Mouse (Mus musculus): ENCODE data around the gene Olfr91. TPM values are rescaled to one million over a fixed set of nuclear protein-coding genes. Genes with fewer than 3 reads are reported as not detected.

The Olfr91 gene
- polyA plus RNA-seq, 1 experiment from 2014 or later = not detected

GRCm38 (mm10) chr17:37046312-37047112, 51.6 kb downstream of the Olfr91 start:
- Histone ChIP-seq H3K9ac (replicated peaks; ENCODE audit: low read length) (peak overlapping the region; percentile 89), H3K36me3 (replicated peaks; ENCODE audit: control insufficient read depth, insufficient read depth, low read depth, low read length) (no peaks in the 10 kb centered on the region), H3K4me2 (ENCODE audit: low read depth, low read length) (peak overlapping the region; percentile 87), H3K4me3 (ENCODE audit: low read depth, low read length) (peak overlapping the region; percentile 88), H3K27ac (replicated peaks; ENCODE audit: low read depth, low read length) (peak overlapping the region; percentile 76), H3K9me3 (replicated peaks; ENCODE audit: control insufficient read depth, low read length) (no peaks in the 10 kb centered on the region), H3K4me1 (ENCODE audit: control insufficient read depth, insufficient read depth, low read length) (peaks cover 4% of the 10 kb centered on the region; the same call in 1 of the 2 replicates), H3K27me3 (ENCODE audit: control insufficient read depth, insufficient read depth, low read length) (no peaks in the 10 kb centered on the region)
- ATAC-seq (replicated peaks; ENCODE audit: insufficient number of reproducible peaks, low FRiP score, low TSS enrichment, low read depth) (peak; percentile 60), DNase-seq (ENCODE audit: low spot score) (peak; percentile 72)
- WGBS = 0% methylated on average over 43 of the region's 58 CpGs

- peak within 1 kb of the TSS; percentile 88 for H3K4me3 ChIP-seq (ENCODE audit: low read depth, low read length)
Observed at GRCm38 (mm10) chr17:37045611-37046311, 52.3 kb downstream of the Olfr91 start, which contains the start of gene Gabbr1. Gabbr1 (plus strand) TSS chr17:37045966.

GRCm38 (mm10) chr17:37044651-37045244, 53.3 kb downstream of the Olfr91 start:
- WGBS = 77% methylated on average over 7 of the region's 7 CpGs
- Histone ChIP-seq H3K27ac (replicated peaks; ENCODE audit: low read depth, low read length) (no peak overlapping the region), H3K4me3 (ENCODE audit: low read depth, low read length) (peak overlapping the region; percentile 88), H3K36me3 (replicated peaks; ENCODE audit: control insufficient read depth, insufficient read depth, low read depth, low read length) (no peaks in the 10 kb centered on the region), H3K4me2 (ENCODE audit: low read depth, low read length) (peak overlapping the region; percentile 87; the same call in 1 of the 2 replicates), H3K9me3 (replicated peaks; ENCODE audit: control insufficient read depth, low read length) (no peaks in the 10 kb centered on the region), H3K27me3 (ENCODE audit: control insufficient read depth, insufficient read depth, low read length) (no peaks in the 10 kb centered on the region), H3K9ac (replicated peaks; ENCODE audit: low read length) (peak overlapping the region; percentile 89; the same call in 1 of the 2 replicates), H3K4me1 (ENCODE audit: control insufficient read depth, insufficient read depth, low read length) (peaks cover 4% of the 10 kb centered on the region; the same call in 1 of the 2 replicates)
- DNase-seq (ENCODE audit: low spot score) (no peak), ATAC-seq (replicated peaks; ENCODE audit: insufficient number of reproducible peaks, low FRiP score, low TSS enrichment, low read depth) (no peak)

More at GRCm38 (mm10) chr17:37045611-37046311, 52.3 kb downstream of the Olfr91 start, which contains the start of gene Gabbr1:
- ATAC-seq (replicated peaks; ENCODE audit: insufficient number of reproducible peaks, low FRiP score, low TSS enrichment, low read depth) = peak; percentile 85
- Histone ChIP-seq H3K9ac (replicated peaks; ENCODE audit: low read length) (peak within 1 kb of the TSS; percentile 89), H3K36me3 (replicated peaks; ENCODE audit: control insufficient read depth, insufficient read depth, low read depth, low read length) (no peaks in the 10 kb centered on the region), H3K9me3 (replicated peaks; ENCODE audit: control insufficient read depth, low read length) (no peaks in the 10 kb centered on the region), H3K27ac (replicated peaks; ENCODE audit: low read depth, low read length) (peak within 1 kb of the TSS; percentile 76), H3K4me2 (ENCODE audit: low read depth, low read length) (peak within 1 kb of the TSS; percentile 87), H3K27me3 (ENCODE audit: control insufficient read depth, insufficient read depth, low read length) (no peaks in the 10 kb centered on the region), H3K4me1 (ENCODE audit: control insufficient read depth, insufficient read depth, low read length) (peaks cover 4% of the 10 kb centered on the region; the same call in 1 of the 2 replicates)
- DNase-seq (ENCODE audit: low spot score) = peak; percentile 92
- WGBS = 2% methylated on average over 42 of the region's 55 CpGs

Other genes starting within 250 kb of the Olfr91 start
- 0.25 and 0.39 TPM in 2 replicates for gene Trim15, start 231.1 kb downstream of the Olfr91 start, polyA plus RNA-seq (2014; fragmentation: Nextera tagmentation; extraction: Ambion mirVana)
- 5.9 and 7.4 TPM in 2 replicates for gene Trim10, start 228.7 kb downstream of the Olfr91 start, polyA plus RNA-seq (2014; fragmentation: Nextera tagmentation; extraction: Ambion mirVana)
- not detected in 2 replicates for gene Trim40, start 208.2 kb downstream of the Olfr91 start, polyA plus RNA-seq (2014; fragmentation: Nextera tagmentation; extraction: Ambion mirVana)
- not detected in 2 replicates for gene Trim31, start 200.2 kb downstream of the Olfr91 start, polyA plus RNA-seq (2014; fragmentation: Nextera tagmentation; extraction: Ambion mirVana)
- gene Rnf39, start 155.4 kb downstream of the Olfr91 start, polyA plus RNA-seq (2014; fragmentation: Nextera tagmentation; extraction: Ambion mirVana) = 0.13 TPM in 1 of 2 replicates, not detected in the other
- 136 and 152 TPM in 2 replicates for gene Ppp1r11, start 146.5 kb downstream of the Olfr91 start, polyA plus RNA-seq (2014; fragmentation: Nextera tagmentation; extraction: Ambion mirVana)
- 96.7 and 104 TPM in 2 replicates for gene Znrd1, start 139.7 kb downstream of the Olfr91 start, polyA plus RNA-seq (2014; fragmentation: Nextera tagmentation; extraction: Ambion mirVana)
- gene Znrd1as, start 139.7 kb downstream of the Olfr91 start, polyA plus RNA-seq (2014; fragmentation: Nextera tagmentation; extraction: Ambion mirVana) = 8.0 and 9.3 TPM in 2 replicates
- gene 2410137M14Rik, start 117.0 kb downstream of the Olfr91 start, polyA plus RNA-seq (2014; fragmentation: Nextera tagmentation; extraction: Ambion mirVana) = not detected in 2 replicates
- gene H2-M5, start 108.7 kb downstream of the Olfr91 start, polyA plus RNA-seq (2014; fragmentation: Nextera tagmentation; extraction: Ambion mirVana) = 0.39 and 0.45 TPM in 2 replicates
- gene Zfp57, start 97.1 kb downstream of the Olfr91 start, polyA plus RNA-seq (2014; fragmentation: Nextera tagmentation; extraction: Ambion mirVana) = 102 and 110 TPM in 2 replicates
- gene Mog, start 74.9 kb downstream of the Olfr91 start, polyA plus RNA-seq (2014; fragmentation: Nextera tagmentation; extraction: Ambion mirVana) = 0.20 TPM in 1 of 2 replicates, not detected in the other
- gene Gabbr1, start 52.3 kb downstream of the Olfr91 start, polyA plus RNA-seq (2014; fragmentation: Nextera tagmentation; extraction: Ambion mirVana) = 6.1 and 8.9 TPM in 2 replicates
- not detected in 2 replicates for gene Olfr90, start 9.8 kb downstream of the Olfr91 start, polyA plus RNA-seq (2014; fragmentation: Nextera tagmentation; extraction: Ambion mirVana)
- gene Olfr92, start 21.8 kb upstream of the Olfr91 start, polyA plus RNA-seq (2014; fragmentation: Nextera tagmentation; extraction: Ambion mirVana) = not detected in 2 replicates
- gene Olfr93, start 63.2 kb upstream of the Olfr91 start, polyA plus RNA-seq (2014; fragmentation: Nextera tagmentation; extraction: Ambion mirVana) = not detected in 2 replicates
- not detected in 2 replicates for gene Ubd, start 95.6 kb upstream of the Olfr91 start, polyA plus RNA-seq (2014; fragmentation: Nextera tagmentation; extraction: Ambion mirVana)
- not detected in 2 replicates for gene Olfr94, start 102.7 kb upstream of the Olfr91 start, polyA plus RNA-seq (2014; fragmentation: Nextera tagmentation; extraction: Ambion mirVana)
- gene Olfr95, start 114.8 kb upstream of the Olfr91 start, polyA plus RNA-seq (2014; fragmentation: Nextera tagmentation; extraction: Ambion mirVana) = not detected in 2 replicates
- not detected in 2 replicates for gene Olfr96, start 121.9 kb upstream of the Olfr91 start, polyA plus RNA-seq (2014; fragmentation: Nextera tagmentation; extraction: Ambion mirVana)
- gene Olfr97, start 139.1 kb upstream of the Olfr91 start, polyA plus RNA-seq (2014; fragmentation: Nextera tagmentation; extraction: Ambion mirVana) = not detected in 2 replicates
- not detected in 2 replicates for gene Olfr98, start 165.5 kb upstream of the Olfr91 start, polyA plus RNA-seq (2014; fragmentation: Nextera tagmentation; extraction: Ambion mirVana)
- gene H2-M3, start 171.9 kb upstream of the Olfr91 start, polyA plus RNA-seq (2014; fragmentation: Nextera tagmentation; extraction: Ambion mirVana) = 1.4 and 1.8 TPM in 2 replicates
- not detected in 2 replicates for gene Olfr99, start 185.2 kb upstream of the Olfr91 start, polyA plus RNA-seq (2014; fragmentation: Nextera tagmentation; extraction: Ambion mirVana)
- not detected in 2 replicates for gene Olfr101, start 206.0 kb upstream of the Olfr91 start, polyA plus RNA-seq (2014; fragmentation: Nextera tagmentation; extraction: Ambion mirVana)
- gene Olfr102, start 218.8 kb upstream of the Olfr91 start, polyA plus RNA-seq (2014; fragmentation: Nextera tagmentation; extraction: Ambion mirVana) = not detected in 2 replicates
- not detected in 2 replicates for gene Olfr103, start 241.4 kb upstream of the Olfr91 start, polyA plus RNA-seq (2014; fragmentation: Nextera tagmentation; extraction: Ambion mirVana)